Mouse (Mus musculus) MEL (cell line): ENCODE measurements at regions not wholly inside any gene's neighbourhood (a gene's known extent, or its start where the extent isn't known, plus 50 kb on each side); places are given as distances from the start of the nearest gene placed in this dataset.

Experiments used
- CTCF ChIP-seq, 3 experiments: IDR thresholded peaks in 2 of 3; conservative IDR thresholded peaks in 1 of 3; 2 replicates each; pipeline ENCODE4 v1.5.1; 2011 to 2012; ENCODE audit warnings: low read length in 3 of 3, low read depth in 2 of 3, mild to moderate bottlenecking in 2 of 3, improper control_type of control experiment in 1 of 3, inconsistent platforms in 1 of 3, mixed read lengths in 1 of 3, moderate library complexity in 1 of 3; ENCODE audit not compliant: control insufficient read depth in 1 of 3, insufficient read depth in 1 of 3, poor library complexity in 1 of 3, severe bottlenecking in 1 of 3
- ETS1 ChIP-seq: IDR thresholded peaks from 2 replicates; pipeline ENCODE4 v1.6.1; 2012; ENCODE audit warnings: low read depth, mild to moderate bottlenecking, inconsistent platforms, low read length, improper control_type of control experiment, moderate library complexity
- MEF2A ChIP-seq: IDR thresholded peaks from 2 replicates; pipeline ENCODE4 v1.6.1; 2014; ENCODE audit warnings: low read depth, mild to moderate bottlenecking, inconsistent platforms, low read length, improper control_type of control experiment; ENCODE audit not compliant: poor library complexity, insufficient replicate concordance, severe bottlenecking; ENCODE audit errors: extremely low read depth
- POLR2AphosphoS2 ChIP-seq: IDR thresholded peaks from 2 replicates; pipeline ENCODE4 v1.6.1; 2011; ENCODE audit warnings: low read length, improper control_type of control experiment

DNA sequence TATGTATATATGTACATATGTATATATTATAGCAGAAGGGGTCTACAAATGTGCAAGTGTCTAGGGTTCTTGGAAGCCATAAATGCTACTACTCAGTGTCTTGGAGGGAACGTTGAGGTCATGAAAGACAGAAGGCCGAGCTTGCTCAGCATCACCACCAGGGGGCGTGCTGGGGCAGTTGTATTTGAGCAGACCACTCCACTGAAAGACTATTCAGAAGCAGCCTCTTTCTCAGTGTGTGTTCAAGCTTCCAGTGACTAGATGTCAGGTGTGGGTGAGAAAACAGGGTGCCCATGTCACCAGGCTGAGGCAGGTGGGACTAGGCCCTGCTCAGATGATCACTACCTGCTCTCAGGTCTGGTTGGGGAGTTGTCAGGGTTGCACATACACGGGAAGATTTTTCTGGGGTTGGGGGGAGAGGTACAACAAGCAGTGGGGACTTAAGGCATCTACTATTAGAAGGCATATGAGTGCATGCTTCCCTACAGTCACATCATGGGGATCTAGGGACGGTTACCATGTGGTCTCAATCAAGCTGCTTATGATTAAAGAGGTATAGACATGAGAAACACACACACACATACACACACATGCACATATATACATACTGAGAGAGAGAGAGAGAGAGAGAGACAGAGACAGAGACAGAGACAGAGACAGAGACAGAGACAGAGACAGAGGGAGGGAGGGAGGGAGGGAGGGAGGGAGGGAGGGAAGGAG is 127.1 kb upstream of the Sash1 start:
- no peak for TF ChIP-seq ETS1
- TF ChIP-seq MEF2A = no peak
- peak; percentile 31 to 67 (median 39); a peak in 5 of 6 replicates for TF ChIP-seq CTCF (IDR thresholded peaks at IDR 0.05 in 2 of 3, conservative IDR thresholded peaks at IDR 0.05 in 1 of 3; ENCODE audit: control insufficient read depth in 1 of 3, insufficient read depth in 1 of 3, low read depth in 2 of 3, low read length in 3 of 3, poor library complexity in 1 of 3, severe bottlenecking in 1 of 3)
- no peak for TF ChIP-seq POLR2AphosphoS2
